Mouse (Mus musculus): Measurements from ENCODE around the gene Slc36a3.

GRCm38 (mm10) chr11:55131946-55132345, 19.6 kb downstream of the Slc36a3 start:
- TF ChIP-seq POLR2A (IDR thresholded peaks at IDR 0.05; ENCODE audit: insufficient read length, low read depth), result no peak
- TF ChIP-seq TCF3 (IDR thresholded peaks at IDR 0.05; ENCODE audit: insufficient read length, low read depth), result no peak
- no peak for TF ChIP-seq MYOG (IDR thresholded peaks at IDR 0.05; ENCODE audit: control insufficient read depth in 1 of 3, insufficient read depth in 1 of 3, insufficient read length in 2 of 3, low read depth in 2 of 3)
- TF ChIP-seq TCF12 (IDR thresholded peaks at IDR 0.05; ENCODE audit: insufficient read depth, poor library complexity, severe bottlenecking), result no peak
- TF ChIP-seq REST (IDR thresholded peaks at IDR 0.05; ENCODE audit: insufficient read depth, insufficient read length), result no peak
- TF ChIP-seq MAX (IDR thresholded peaks at IDR 0.05; ENCODE audit: low read depth), result no peak
- TF ChIP-seq USF1 (IDR thresholded peaks at IDR 0.05; ENCODE audit: low read depth), result no peak
- TF ChIP-seq E2F4 (IDR thresholded peaks at IDR 0.05; ENCODE audit: insufficient read depth), result no peak
- no peak for TF ChIP-seq CEBPB (IDR thresholded peaks at IDR 0.05; ENCODE audit: insufficient read depth, poor library complexity, severe bottlenecking)
- TF ChIP-seq MYOD1 (IDR thresholded peaks at IDR 0.05; ENCODE audit: control insufficient read depth in 1 of 3, insufficient read length in 2 of 3, low read depth in 2 of 3), result no peak
- no peak for TF ChIP-seq POLR2AphosphoS2 (IDR thresholded peaks at IDR 0.05; ENCODE audit: insufficient read length, low read depth)
